Mouse (Mus musculus) kidney, postnatal 25 days (tissue): ENCODE results near the gene Bcl7c.
A peak's percentile ranks its signal among the peaks of the same experiment; 100 is the strongest.
"Not testable (repeated sequence)": the region's sequence is repeated elsewhere in the genome, so short reads cannot be mapped to it uniquely, and the experiment has no call there.

Experiments used
- DNase-seq, 2 experiments: peaks; one replicate each; pipeline ENCODE4 v3.0.0; 2021; ENCODE audit warnings: mixed read lengths in 2 of 2

Gene Bcl7c

GRCm38 (mm10) chr7:127714816-127715215 lies 6.1 kb upstream of the Bcl7c start:
- DNase-seq: peak in 1 of 2 experiments; percentile 49

GRCm38 (mm10) chr7:127712461-127713385 lies 4.0 kb upstream of the Bcl7c start, which contains the start of gene Ctf1:
Ctf1 (plus strand) TSS chr7:127712736.
- DNase-seq: peak; percentile 83 to 89

GRCm38 (mm10) chr7:127711456-127711855 lies 2.7 kb upstream of the Bcl7c start:
- peak in 1 of 2 experiments; percentile 55 for DNase-seq

- peak in 1 of 2 experiments; percentile 40 for DNase-seq
Observed at GRCm38 (mm10) chr7:127711031-127711430, 2.3 kb upstream of the Bcl7c start.

GRCm38 (mm10) chr7:127709261-127709979 lies 687 bp upstream of the Bcl7c start:
- no peak for DNase-seq

- no peak for DNase-seq
Observed at GRCm38 (mm10) chr7:127707957-127708206, 851 bp downstream of the Bcl7c start.

- DNase-seq: peak in 1 of 2 experiments; percentile 45
Observed at GRCm38 (mm10) chr7:127707045-127707956, 1.4 kb downstream of the Bcl7c start.

GRCm38 (mm10) chr7:127705706-127706105 lies 3.0 kb downstream of the Bcl7c start:
- no peak for DNase-seq

GRCm38 (mm10) chr7:127704598-127704997 lies 4.1 kb downstream of the Bcl7c start:
- no peak for DNase-seq

GRCm38 (mm10) chr7:127703561-127704178 lies 5.1 kb downstream of the Bcl7c start:
- DNase-seq: peak; percentile 50 to 52

GRCm38 (mm10) chr7:127700712-127701331 lies 7.9 kb downstream of the Bcl7c start:
- DNase-seq: no peak

GRCm38 (mm10) chr7:127698986-127699385 lies 9.7 kb downstream of the Bcl7c start:
- DNase-seq: no peak

- DNase-seq: not testable (repeated sequence)
Observed at GRCm38 (mm10) chr7:127693730-127694129, 15.0 kb downstream of the Bcl7c start.

GRCm38 (mm10) chr7:127693290-127693689 lies 15.4 kb downstream of the Bcl7c start:
- no peak for DNase-seq

- peak; percentile 77 to 85 for DNase-seq
Observed at GRCm38 (mm10) chr7:127691221-127691989, 17.3 kb downstream of the Bcl7c start.

GRCm38 (mm10) chr7:127689626-127690280 lies 19.0 kb downstream of the Bcl7c start:
- DNase-seq: no peak

- no peak for DNase-seq
Observed at GRCm38 (mm10) chr7:127688935-127689334, 19.8 kb downstream of the Bcl7c start.

GRCm38 (mm10) chr7:127686740-127687449 lies 21.8 kb downstream of the Bcl7c start:
- no peak for DNase-seq

GRCm38 (mm10) chr7:127685304-127686018 lies 23.3 kb downstream of the Bcl7c start:
- peak in 1 of 2 experiments; percentile 43 for DNase-seq
